9 mouse cellular contexts compared by ENCODE assay signal in genomic region chr2:165316837-165317473, GRCm38 (mm10). TPM values are rescaled to one million over a fixed set of nuclear protein-coding genes. Genes with fewer than 3 reads are reported as not detected.
DNase-seq lines count a peak whose midpoint lies in the region; ATAC-seq and TF ChIP-seq lines count a peak whose summit lies in the region.
"Had no signal": no experiment of that assay in that cellular context is flagged by ENCODE, and none has a peak within 500 bp of the region (broad histone marks: within the 10 kb centered on the region; RNA-seq: fewer than 3 reads in every experiment).

No protein-coding gene starts in this region.

- H3K36me3 ChIP-seq in hindbrain, postnatal 0 days (ENCODE audit: insufficient read depth, low read length): peaks cover 27% of the 10 kb centered on the region
- H3K36me3 ChIP-seq in macrophage (ENCODE audit: inconsistent target): peaks cover 44% of the 10 kb centered on the region

- peaks cover 52% of the 10 kb centered on the region for H3K4me1 ChIP-seq in brown adipose tissue, adult 24 weeks (ENCODE audit: control insufficient read depth, insufficient read depth, insufficient read length, low read length)
- H3K4me1 ChIP-seq in hindbrain, postnatal 0 days (ENCODE audit: insufficient read depth, low read length): peaks cover 38% of the 10 kb centered on the region

- peaks cover 29% of the 10 kb centered on the region for H3K79me2 ChIP-seq in macrophage (ENCODE audit: inconsistent target)

- no peak overlapping the region for H3K4me3 ChIP-seq in brown adipose tissue, adult 24 weeks (ENCODE audit: insufficient read depth, low read depth, low read length)
- no peak overlapping the region for H3K4me3 ChIP-seq in hindbrain, postnatal 0 days (ENCODE audit: low read length)
- peak overlapping the region; percentile 13; the same call in 1 of the 2 replicates for H3K4me3 ChIP-seq in left cerebral cortex, adult 2 months
- H3K4me3 ChIP-seq in macrophage (ENCODE audit: inconsistent target): no peak overlapping the region
- H3K4me3 ChIP-seq: erythroblast, embryonic 14.5 days had no signal

- 0 out of 2 replicates have a peak, but pooled peaks have one; percentile 14 for TF ChIP-seq CTCF in hindbrain, postnatal 0 days (IDR thresholded peaks at IDR 0.05; ENCODE audit: low read depth)
- no peak; the same call in 1 of the 2 replicates for TF ChIP-seq CTCF in left cerebral cortex, adult 2 months (IDR thresholded peaks at IDR 0.05)

- intact Hi-C loops in left cerebral cortex, adult 2 months (cut with DNase I): no loop called here

- peak overlapping the region; percentile 21; the same call in 1 of the 2 replicates for H3K4me2 ChIP-seq in hindbrain, postnatal 0 days (ENCODE audit: low read depth, low read length)

- H3K27ac ChIP-seq in brown adipose tissue, adult 24 weeks (replicated peaks; ENCODE audit: low read depth, low read length): peak overlapping the region; percentile 78
- H3K27ac ChIP-seq in hindbrain, postnatal 0 days: peak overlapping the region; percentile 83
- H3K27ac ChIP-seq in left cerebral cortex, adult 2 months: peak overlapping the region; percentile 94
- H3K27ac ChIP-seq in macrophage: peak overlapping the region; percentile 94

- peak overlapping the region; percentile 28; the same call in 1 of the 2 replicates for H3K9ac ChIP-seq in hindbrain, postnatal 0 days (replicated peaks; ENCODE audit: low read length)

- peak; percentile 68 for DNase-seq in NIH3T3 (ENCODE audit: low read depth)
- peak; percentile 61 to 67 for DNase-seq in frontal cortex, postnatal 10 days (ENCODE audit: low spot score in 2 of 2)
- peak; percentile 91 for DNase-seq in hindbrain, postnatal 0 days (ENCODE audit: low spot score)
- peak; percentile 65 to 76 for DNase-seq in left cerebral cortex, adult 2 months (ENCODE audit: extremely low spot score in 1 of 2, low spot score in 2 of 2)
- DNase-seq in right cerebral cortex, postnatal 4 days: peak; percentile 56
- DNase-seq in spleen, postnatal 4 days (ENCODE audit: low spot score in 2 of 2): no peak

- peak; percentile 91 for ATAC-seq in hindbrain, postnatal 0 days

- WGBS in hindbrain, postnatal 0 days: 9% methylated on average over 9 of the region's 9 CpGs
- WGBS in macrophage (ENCODE audit: missing documents): 44% methylated on average over 9 of the region's 9 CpGs

- H3K9me3 ChIP-seq in hindbrain, postnatal 0 days (ENCODE audit: low read length): no peaks in the 10 kb centered on the region

- H3K27me3 ChIP-seq in hindbrain, postnatal 0 days (ENCODE audit: insufficient read depth, low read length): no peaks in the 10 kb centered on the region

RNA-seq across cellular contexts. Expression of gene Elmo2, which starts 9.3 kb away (rescaled TPM):
- polyA plus RNA-seq in brown adipose tissue, adult 24 weeks (2012; ENCODE audit: insufficient read depth, insufficient read length, missing spikeins): 20.5 and 22.4 TPM in 2 replicates
- total RNA-seq in hindbrain, postnatal 0 days (2014; rRNA removed): 99.4 and 105 TPM in 2 replicates
- 68.9 and 71.8 TPM in 2 replicates for polyA plus RNA-seq in hindbrain, postnatal 0 days (2015; fragmentation: Nextera tagmentation; extraction: Ambion mirVana)
- total RNA-seq in left cerebral cortex, adult 2 months (2021): 100 to 1,000 TPM; 164 to 173 TPM
- total RNA-seq in macrophage (2018; cell fraction: chromatin; rRNA removed): 100 to 1,000 TPM in 1 of 26 experiments, 10 to 100 TPM in 22, 1 to 10 TPM in 3; 7.7 to 100 (median 40.4) TPM
- total RNA-seq in macrophage (2018; cell fraction: cytosol; rRNA removed): 10 to 100 TPM; 15.4 to 40.7 (median 27.7) TPM
- 10 to 100 TPM; 11.9 to 74.8 (median 32.5) TPM for total RNA-seq in macrophage (2018; cell fraction: nucleus; rRNA removed)
- 29.3 to 43.5 TPM (median 39.1 TPM) in 3 replicates for polyA plus RNA-seq in macrophage (2018)

RNA-seq across cellular contexts. Expression of gene Slc35c2, which starts 29.3 kb away (rescaled TPM):
- polyA plus RNA-seq in brown adipose tissue, adult 24 weeks (2012; ENCODE audit: insufficient read depth, insufficient read length, missing spikeins): 12.3 and 12.6 TPM in 2 replicates
- 97.1 and 120 TPM in 2 replicates for total RNA-seq in hindbrain, postnatal 0 days (2014; rRNA removed)
- 65.7 and 68.1 TPM in 2 replicates for polyA plus RNA-seq in hindbrain, postnatal 0 days (2015; fragmentation: Nextera tagmentation; extraction: Ambion mirVana)
- 10 to 100 TPM; 59.1 to 63.4 TPM for total RNA-seq in left cerebral cortex, adult 2 months (2021)
- 10 to 100 TPM in 15 of 26 experiments, 1 to 10 TPM in 11; 2.0 to 34.1 (median 12.3) TPM for total RNA-seq in macrophage (2018; cell fraction: chromatin; rRNA removed)
- total RNA-seq in macrophage (2018; cell fraction: cytosol; rRNA removed): 10 to 100 TPM; 28.8 to 52.4 (median 40.9) TPM
- 10 to 100 TPM in 24 of 26 experiments, 1 to 10 TPM in 2; 4.9 to 57.3 (median 27.0) TPM for total RNA-seq in macrophage (2018; cell fraction: nucleus; rRNA removed)
- polyA plus RNA-seq in macrophage (2018): 29.3 to 58.1 TPM (median 53.2 TPM) in 3 replicates

RNA-seq across cellular contexts. Expression of gene Zfp663, which starts 51.6 kb away (rescaled TPM):
- polyA plus RNA-seq in brown adipose tissue, adult 24 weeks (2012; ENCODE audit: insufficient read depth, insufficient read length, missing spikeins): not detected in 2 replicates
- total RNA-seq in hindbrain, postnatal 0 days (2014; rRNA removed): 0.47 and 3.8 TPM in 2 replicates
- polyA plus RNA-seq in hindbrain, postnatal 0 days (2015; fragmentation: Nextera tagmentation; extraction: Ambion mirVana): 2.2 and 2.3 TPM in 2 replicates
- not detected for total RNA-seq in left cerebral cortex, adult 2 months (2021)
- total RNA-seq in macrophage (2018; cell fraction: chromatin; rRNA removed): not detected
- total RNA-seq in macrophage (2018; cell fraction: cytosol; rRNA removed): not detected
- total RNA-seq in macrophage (2018; cell fraction: nucleus; rRNA removed): not detected
- not detected in 3 replicates for polyA plus RNA-seq in macrophage (2018)
- polyA plus RNA-seq: erythroblast, embryonic 14.5 days had no signal

Comparison
In these comparisons a context has a peak if more than half of its experiments do, and no peak if none do; other contexts are left out.
1. DNase-seq: peak in NIH3T3 (single experiment), frontal cortex, postnatal 10 days (2 of 2), hindbrain, postnatal 0 days (single experiment), left cerebral cortex, adult 2 months (2 of 2) and right cerebral cortex, postnatal 4 days (single experiment); none in spleen, postnatal 4 days (0 of 2).
2. Peak in every context shown above with its lines, with median percentiles within 50 percentile points of each other: H3K27ac ChIP-seq.